Mouse (Mus musculus) stomach, embryonic 16.5 days (tissue): ENCODE results near the gene Cnnm1. TPM values are rescaled to one million over a fixed set of nuclear protein-coding genes. Genes with fewer than 3 reads are reported as not detected.
A peak's percentile ranks its signal among the peaks of the same experiment; 100 is the strongest.
"Not testable (repeated sequence)": the region's sequence is repeated elsewhere in the genome, so short reads cannot be mapped to it uniquely, and the experiment has no call there.

Source experiments
- ATAC-seq: fragments of 200-750 bp; cut with Nextera tagmentation; 2 replicates; pipeline ENCODE4 v1.8.0; 2017; ENCODE audit warnings: moderate number of reproducible peaks, moderate TSS enrichment; ENCODE audit not compliant: insufficient read depth, low FRiP score
- H3K27ac ChIP-seq: fragments of 300-500 bp; sonication (generic); 2 replicates; pipeline ENCODE4 v1.5.1; 2014; ENCODE audit warnings: low read length
- H3K27me3 ChIP-seq: fragments of 300-500 bp; sonication (generic); 2 replicates; pipeline ENCODE4 v1.6.1; 2014; ENCODE audit warnings: low read length, control low read depth, mixed read lengths; ENCODE audit not compliant: control insufficient read depth, insufficient read depth
- H3K36me3 ChIP-seq: fragments of 300-500 bp; sonication (generic); 2 replicates; pipeline ENCODE4 v1.6.1; 2014; ENCODE audit warnings: low read length; ENCODE audit not compliant: control insufficient read depth, insufficient read depth
- H3K4me1 ChIP-seq: fragments of 300-500 bp; sonication (generic); 2 replicates; pipeline ENCODE4 v1.6.1; 2014; ENCODE audit warnings: low read length, control low read depth, mixed read lengths; ENCODE audit not compliant: control insufficient read depth, insufficient read depth
- H3K4me2 ChIP-seq: fragments of 300-500 bp; sonication (generic); 2 replicates; pipeline ENCODE4 v1.6.1; 2014; ENCODE audit warnings: low read depth, low read length, mixed read lengths
- H3K4me3 ChIP-seq: fragments of 300-500 bp; sonication (generic); replicated peaks from 2 replicates; pipeline ENCODE4 v1.5.1; 2014; ENCODE audit warnings: mild to moderate bottlenecking, low read length
- H3K9ac ChIP-seq: fragments of 300-500 bp; sonication (generic); 2 replicates; pipeline ENCODE4 v1.6.1; 2014; ENCODE audit warnings: low read length
- H3K9me3 ChIP-seq: fragments of 300-500 bp; sonication (generic); replicated peaks from 2 replicates; pipeline ENCODE4 v1.6.1; 2016; ENCODE audit warnings: low read length, control low read depth; ENCODE audit not compliant: control insufficient read depth
- WGBS: fragments of 180-500 bp; shearing (Covaris S2); extraction: QIAGEN DNeasy Blood & Tissue Kit; methylation state at CpG from one replicate; pipeline ENCODE4 v1.1.7; 2014; 5-methylcytosine and 5-hydroxymethylcytosine counted together
- polyA plus RNA-seq: library from polyadenylated mRNA; unstranded; fragments of >200 nt; fragmentation: Nextera tagmentation; extraction: Ambion mirVana; gene quantifications from 2 replicates; pipeline ENCODE4 v1.2.1, GENCODE M21; 2015

The Cnnm1 gene
- polyA plus RNA-seq, 1 experiment from 2014 or later, result 0.32 TPM

DNA sequence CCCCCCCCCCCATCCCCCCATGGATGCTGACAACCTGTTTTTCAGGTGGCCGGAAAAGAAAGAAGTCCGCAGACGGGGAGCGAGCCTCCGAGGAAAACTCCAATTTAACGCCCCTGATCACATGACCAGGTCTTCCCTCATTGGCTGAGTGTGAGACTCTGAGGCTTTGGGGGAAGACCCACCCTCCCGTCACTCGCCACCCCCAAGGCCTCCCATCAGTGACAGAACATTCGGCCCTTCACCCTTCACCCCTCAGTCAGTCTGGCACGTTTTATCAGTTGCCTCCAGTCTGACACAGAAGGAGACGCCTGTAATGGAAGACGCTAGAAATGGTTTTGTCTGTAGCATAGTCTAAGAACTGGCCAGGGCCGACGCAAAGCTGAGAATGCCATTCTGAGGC lies 54.7 kb downstream of the Cnnm1 start:
- WGBS, result 13% methylated on average over 14 of the region's 14 CpGs
- no peak overlapping the region for H3K27ac ChIP-seq
- H3K9me3 ChIP-seq, result no peaks in the 10 kb centered on the region
- H3K36me3 ChIP-seq, result no peaks in the 10 kb centered on the region
- ATAC-seq, result no peak
- no peaks in the 10 kb centered on the region for H3K4me1 ChIP-seq
- no peak overlapping the region for H3K9ac ChIP-seq
- H3K4me2 ChIP-seq, result peak overlapping the region; percentile 47
- H3K27me3 ChIP-seq, result peaks cover 7% of the 10 kb centered on the region; the same call in 1 of the 2 replicates
- H3K4me3 ChIP-seq, result peak overlapping the region; percentile 19

- WGBS, result 15% methylated on average over 5 of the region's 5 CpGs
- Histone ChIP-seq H3K36me3 (no peaks in the 10 kb centered on the region), H3K9me3 (no peaks in the 10 kb centered on the region), H3K4me2 (no peak overlapping the region), H3K4me3 (no peak overlapping the region), H3K27me3 (peaks cover 7% of the 10 kb centered on the region; the same call in 1 of the 2 replicates), H3K4me1 (no peaks in the 10 kb centered on the region), H3K27ac (no peak overlapping the region), H3K9ac (no peak overlapping the region)
- ATAC-seq, result no peak
Measured at GRCm38 (mm10) chr19:43495846-43496245, 55.6 kb downstream of the Cnnm1 start.

DNA sequence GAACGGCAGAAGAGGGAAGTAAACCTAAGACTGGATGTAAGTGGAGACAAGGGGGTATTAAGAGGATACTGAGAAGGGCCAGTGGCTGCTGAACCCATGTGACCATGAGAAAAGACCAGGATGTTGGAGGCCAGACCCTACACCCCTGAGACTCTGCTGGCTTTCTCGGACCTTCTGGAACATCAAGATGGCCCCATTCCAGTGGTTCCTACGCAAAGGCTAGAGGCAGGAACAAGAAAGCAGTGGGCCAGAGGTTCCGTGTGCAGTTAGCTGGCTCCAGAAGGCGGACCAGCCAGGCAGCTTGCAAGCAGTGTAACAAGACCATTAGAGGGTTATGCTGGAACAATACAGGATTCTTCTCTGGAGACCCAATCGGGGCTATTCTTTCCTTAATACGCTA lies 57.2 kb downstream of the Cnnm1 start:
- 86% methylated on average over 7 of the region's 7 CpGs for WGBS
- no peak overlapping the region for H3K4me3 ChIP-seq
- H3K9ac ChIP-seq, result no peak overlapping the region
- H3K9me3 ChIP-seq, result no peaks in the 10 kb centered on the region
- H3K27me3 ChIP-seq, result peaks cover 7% of the 10 kb centered on the region; the same call in 1 of the 2 replicates
- H3K27ac ChIP-seq, result no peak overlapping the region
- H3K36me3 ChIP-seq, result no peaks in the 10 kb centered on the region
- no peaks in the 10 kb centered on the region for H3K4me1 ChIP-seq
- no peak overlapping the region for H3K4me2 ChIP-seq
- ATAC-seq, result no peak

DNA sequence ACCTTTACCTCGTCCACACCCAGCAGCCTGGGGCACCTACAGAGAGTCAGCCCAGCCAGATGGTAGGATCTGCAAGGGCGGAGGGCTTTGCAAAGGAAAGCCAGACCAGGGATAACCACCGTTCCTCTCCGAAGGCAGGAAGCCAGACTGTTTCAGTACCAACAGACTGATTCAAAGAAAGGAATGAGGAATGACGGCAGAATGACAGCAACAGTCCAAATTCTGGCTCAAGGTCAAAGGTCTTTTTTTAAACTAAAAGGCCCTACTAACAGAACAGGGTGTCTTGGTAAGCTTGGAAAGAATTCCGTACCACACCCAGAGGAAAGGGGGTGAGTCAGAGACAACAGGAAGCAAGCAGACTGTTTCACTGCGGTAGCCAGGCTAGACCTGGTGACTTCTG lies 58.6 kb downstream of the Cnnm1 start:
- Histone ChIP-seq H3K4me1 (no peaks in the 10 kb centered on the region), H3K4me3 (no peak overlapping the region), H3K9me3 (no peaks in the 10 kb centered on the region), H3K4me2 (no peak overlapping the region), H3K27me3 (peaks cover 7% of the 10 kb centered on the region; the same call in 1 of the 2 replicates), H3K9ac (no peak overlapping the region), H3K36me3 (no peaks in the 10 kb centered on the region), H3K27ac (no peak overlapping the region)
- WGBS, result 86% methylated on average over 7 of the region's 7 CpGs
- ATAC-seq, result no peak

DNA sequence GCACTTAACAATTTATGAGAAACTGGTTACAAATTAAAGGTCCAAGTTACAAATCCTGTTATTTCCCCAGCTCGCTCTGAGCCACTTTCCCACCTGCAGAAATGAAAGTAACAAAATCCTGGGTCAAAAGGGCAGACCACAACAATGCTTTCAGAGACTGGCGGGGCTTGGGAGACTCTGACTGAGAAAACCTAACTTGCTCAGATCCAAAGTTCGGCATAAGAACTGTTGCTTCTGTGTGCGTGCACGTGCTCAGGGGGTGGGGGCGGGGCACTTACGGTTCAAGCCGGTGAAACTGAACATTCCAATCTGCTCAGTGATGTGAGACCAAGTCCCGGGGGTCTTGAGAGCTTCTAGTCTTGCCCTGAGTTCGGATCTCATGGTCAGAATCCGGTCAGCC lies 62.4 kb downstream of the Cnnm1 start:
- ATAC-seq, result no peak
- H3K27me3 ChIP-seq, result no peaks in the 10 kb centered on the region
- H3K4me1 ChIP-seq, result no peaks in the 10 kb centered on the region
- H3K36me3 ChIP-seq, result no peaks in the 10 kb centered on the region
- no peak overlapping the region for H3K9ac ChIP-seq
- H3K4me2 ChIP-seq, result no peak overlapping the region
- WGBS, result 81% methylated on average over 11 of the region's 11 CpGs
- no peaks in the 10 kb centered on the region for H3K9me3 ChIP-seq
- no peak overlapping the region for H3K27ac ChIP-seq
- H3K4me3 ChIP-seq, result no peak overlapping the region

DNA sequence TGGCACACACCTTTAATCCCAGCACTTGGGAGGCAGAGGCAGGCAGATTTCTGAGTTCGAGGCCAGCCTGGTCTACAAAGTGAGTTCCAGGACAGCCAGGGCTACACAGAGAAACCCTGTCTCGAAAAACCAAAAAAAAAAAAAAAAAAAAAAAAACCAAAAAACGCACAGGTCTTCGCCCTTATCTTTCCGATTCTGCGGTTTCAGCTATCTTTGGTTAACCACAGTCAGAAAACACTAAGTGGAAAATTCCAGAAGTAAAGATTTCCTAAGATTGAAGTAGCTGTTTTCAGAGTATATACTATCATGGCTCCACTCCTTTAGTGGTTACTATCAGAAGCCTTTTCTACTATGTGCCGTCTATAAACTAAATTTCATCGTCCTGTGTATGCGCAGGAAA lies 63.4 kb downstream of the Cnnm1 start:
- not testable (repeated sequence) for H3K36me3 ChIP-seq, H3K27ac ChIP-seq, H3K9ac ChIP-seq, H3K27me3 ChIP-seq, ATAC-seq, H3K4me1 ChIP-seq, H3K4me3 ChIP-seq, H3K4me2 ChIP-seq, H3K9me3 ChIP-seq
- 96% methylated on average over 8 of the region's 9 CpGs for WGBS

DNA sequence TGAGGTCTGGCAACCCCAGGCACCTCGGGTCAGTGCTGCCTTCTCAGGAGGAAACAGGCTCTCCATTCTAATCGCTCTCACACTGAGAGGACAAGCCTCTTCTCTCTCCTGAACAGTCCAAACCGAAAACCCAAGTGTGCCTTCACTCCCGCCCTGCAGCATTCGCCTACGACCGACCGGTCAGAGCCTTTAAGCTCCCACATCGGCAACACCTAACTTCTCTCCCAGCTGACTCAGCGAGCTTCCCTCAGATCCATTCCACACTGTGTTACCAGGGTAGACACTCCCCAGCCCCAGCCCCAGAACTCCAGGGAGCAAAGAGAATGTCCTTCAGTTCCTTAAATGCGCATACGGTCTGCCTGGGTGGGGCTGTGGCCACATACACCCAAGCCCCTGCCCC lies 65.2 kb downstream of the Cnnm1 start:
- Histone ChIP-seq H3K36me3 (peaks cover 4% of the 10 kb centered on the region; the same call in 1 of the 2 replicates), H3K27ac (no peak overlapping the region), H3K27me3 (no peaks in the 10 kb centered on the region), H3K9ac (no peak overlapping the region), H3K4me3 (no peak overlapping the region), H3K4me1 (no peaks in the 10 kb centered on the region), H3K9me3 (no peaks in the 10 kb centered on the region), H3K4me2 (no peak overlapping the region)
- WGBS, result 85% methylated on average over 12 of the region's 12 CpGs
- no peak for ATAC-seq

DNA sequence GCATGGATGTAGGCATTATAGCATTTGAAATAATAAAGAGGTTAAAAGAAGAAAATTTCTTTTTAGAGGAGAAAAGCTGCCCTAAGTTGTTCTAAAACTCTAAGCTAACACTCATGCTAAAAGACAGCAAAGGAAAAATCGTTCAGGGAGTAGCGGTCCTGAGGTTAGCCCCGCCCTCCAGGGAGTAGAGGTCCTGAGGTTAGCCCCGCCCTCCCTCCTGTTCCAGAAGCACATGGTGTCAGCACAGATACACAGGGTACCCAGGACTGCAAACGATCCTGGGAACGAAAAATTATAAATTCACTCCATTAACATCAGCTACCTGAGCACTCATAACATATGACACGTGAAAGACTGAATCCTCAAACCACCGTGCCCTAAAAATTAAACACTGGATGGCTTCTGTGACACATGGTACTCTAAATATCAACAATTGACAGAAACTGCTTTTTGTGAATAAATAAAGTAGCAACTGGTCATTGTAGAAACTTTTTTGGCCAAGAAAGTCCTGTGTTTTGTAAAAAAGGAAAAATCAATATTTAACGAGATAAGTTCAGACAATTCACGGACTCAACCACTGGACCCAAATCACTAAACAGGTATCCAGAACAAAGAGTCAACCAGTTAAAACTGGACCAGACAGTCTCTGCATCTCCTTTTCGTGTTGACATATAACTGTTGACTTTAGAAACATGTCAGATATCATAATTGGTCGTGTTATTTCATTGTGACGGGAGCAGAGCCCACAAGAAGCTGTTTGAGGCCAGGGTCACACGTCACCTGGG lies 70.4 kb downstream of the Cnnm1 start:
- WGBS, result 71% methylated on average over 14 of the region's 14 CpGs
- no peak overlapping the region for H3K4me2 ChIP-seq
- H3K9me3 ChIP-seq, result no peaks in the 10 kb centered on the region
- no peaks in the 10 kb centered on the region for H3K27me3 ChIP-seq
- H3K4me3 ChIP-seq, result no peak overlapping the region
- ATAC-seq, result no peak
- H3K27ac ChIP-seq, result no peak overlapping the region
- H3K9ac ChIP-seq, result no peak overlapping the region
- H3K4me1 ChIP-seq, result no peaks in the 10 kb centered on the region
- peaks cover 9% of the 10 kb centered on the region; the same call in 1 of the 2 replicates for H3K36me3 ChIP-seq

DNA sequence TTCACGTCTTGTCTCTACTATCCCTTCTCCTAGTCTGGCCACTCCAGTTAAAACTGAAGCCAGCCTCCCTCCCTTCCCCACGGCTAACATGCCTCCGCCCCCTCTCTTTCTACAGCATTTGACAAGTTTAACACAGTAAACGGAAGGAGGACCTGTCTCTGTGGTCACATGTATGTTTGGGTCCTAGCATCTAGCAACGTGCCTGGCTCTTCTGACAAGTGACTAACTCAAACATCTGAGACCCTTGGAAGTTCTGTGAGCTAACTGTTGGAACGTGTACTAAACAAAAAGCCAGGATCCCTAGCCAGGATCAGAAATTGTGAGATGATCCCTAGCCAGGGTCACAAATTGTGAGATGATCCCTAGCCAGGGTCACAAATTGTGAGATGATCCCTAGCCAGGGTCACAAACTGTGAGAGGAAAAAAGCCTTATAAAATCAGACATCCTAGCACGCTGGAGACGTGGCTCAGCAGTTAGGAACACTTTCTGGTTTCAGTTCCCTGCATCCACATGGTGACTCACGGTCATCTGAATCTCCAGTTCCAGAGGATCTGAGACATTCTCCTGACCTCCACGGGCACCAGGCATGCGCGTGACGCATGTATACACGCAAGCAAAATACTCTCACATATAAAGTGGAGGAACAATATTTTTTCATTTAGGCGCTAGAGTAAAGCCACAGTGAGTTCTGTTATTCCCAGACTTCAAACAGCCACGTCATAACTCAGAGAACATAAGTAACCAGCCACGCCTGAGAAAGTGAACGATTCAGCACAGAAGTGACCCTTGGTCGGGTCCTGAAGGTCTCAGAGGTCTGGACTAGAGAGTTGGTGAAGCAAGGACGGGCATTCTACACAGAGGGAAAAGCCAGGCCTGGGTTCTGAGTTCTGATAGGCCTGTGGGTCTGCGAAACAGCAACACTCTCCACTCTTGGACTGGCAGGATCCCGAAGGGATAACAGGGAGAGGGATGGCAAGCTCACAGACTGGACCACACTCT lies 71.7 kb downstream of the Cnnm1 start:
- Histone ChIP-seq H3K9ac (no peak overlapping the region), H3K4me2 (no peak overlapping the region), H3K4me3 (no peak overlapping the region), H3K27ac (no peak overlapping the region), H3K9me3 (no peaks in the 10 kb centered on the region), H3K4me1 (peaks cover 10% of the 10 kb centered on the region), H3K36me3 (peaks cover 9% of the 10 kb centered on the region; the same call in 1 of the 2 replicates), H3K27me3 (no peaks in the 10 kb centered on the region)
- WGBS, result 70% methylated on average over 22 of the region's 22 CpGs
- no peak for ATAC-seq
